Mouse (Mus musculus): Measurements from ENCODE around the gene Dnttip1.

DNA sequence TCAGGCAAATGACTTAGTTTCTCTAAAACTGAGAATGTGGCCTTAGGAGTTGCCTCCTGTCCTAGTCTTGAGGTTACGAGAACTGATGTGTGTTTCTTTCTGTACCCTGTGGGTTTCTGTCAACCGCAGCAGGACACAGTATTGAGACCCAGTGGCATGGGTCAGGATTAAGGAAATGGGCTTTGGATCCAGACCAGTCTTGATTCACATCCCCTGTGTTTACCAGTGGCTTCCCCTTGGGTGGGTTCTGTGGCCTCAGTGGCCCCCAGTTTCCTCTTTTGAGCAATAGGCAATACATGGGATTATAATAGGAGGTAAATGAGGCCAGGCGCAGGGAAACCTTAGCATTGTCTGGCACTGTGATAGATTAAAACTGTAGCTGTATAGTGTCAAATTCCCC lies 41.2 kb downstream of the Dnttip1 start:
- TF ChIP-seq TCF12 (IDR thresholded peaks at IDR 0.05; ENCODE audit: low read depth, low read length) (no peak), E2F4 (IDR thresholded peaks at IDR 0.05; ENCODE audit: insufficient replicate concordance, low read depth, low read length) (no peak), CTCF (conservative IDR thresholded peaks at IDR 0.05 in 1 of 2, IDR thresholded peaks at IDR 0.05 in 1 of 2; ENCODE audit: low read depth in 2 of 2, low read length in 2 of 2) (no peak), USF1 (IDR thresholded peaks at IDR 0.05; ENCODE audit: low read depth, low read length) (no peak), MAX (IDR thresholded peaks at IDR 0.05; ENCODE audit: low read length) (no peak)
